Mouse (Mus musculus) c-Kit-positive CD71-positive TER-119-positive erythroid progenitor cells, embryonic 14.5 days (primary cell): Measurements from ENCODE around the gene Gpd1.
"Not testable (repeated sequence)": the region's sequence is repeated elsewhere in the genome, so short reads cannot be mapped to it uniquely, and the experiment has no call there.

Experiments used
- DNase-seq: peaks from one replicate; pipeline ENCODE4 v3.0.0-alpha.2; 2013; ENCODE audit warnings: low spot score

Gpd1 gene

GRCm38 (mm10) chr15:99771601-99772276, 54.4 kb downstream of the Gpd1 start:
- peak; percentile 13 for DNase-seq

GRCm38 (mm10) chr15:99772277-99772880, 55.1 kb downstream of the Gpd1 start:
- DNase-seq, result peak; percentile 46

GRCm38 (mm10) chr15:99772881-99772924, 55.4 kb downstream of the Gpd1 start, which contains the start of gene Cers5:
Gene Cers5 (minus strand): TSS chr15:99772885.
- DNase-seq, result not testable (repeated sequence)

- no peak for DNase-seq
Observed at GRCm38 (mm10) chr15:99772925-99773324, 55.6 kb downstream of the Gpd1 start.
